Mouse (Mus musculus): ENCODE measurements around the gene Gm16451.
"Not testable (repeated sequence)": the region's sequence is repeated elsewhere in the genome, so short reads cannot be mapped to it uniquely, and the experiment has no call there.

The Gm16451 gene

DNA sequence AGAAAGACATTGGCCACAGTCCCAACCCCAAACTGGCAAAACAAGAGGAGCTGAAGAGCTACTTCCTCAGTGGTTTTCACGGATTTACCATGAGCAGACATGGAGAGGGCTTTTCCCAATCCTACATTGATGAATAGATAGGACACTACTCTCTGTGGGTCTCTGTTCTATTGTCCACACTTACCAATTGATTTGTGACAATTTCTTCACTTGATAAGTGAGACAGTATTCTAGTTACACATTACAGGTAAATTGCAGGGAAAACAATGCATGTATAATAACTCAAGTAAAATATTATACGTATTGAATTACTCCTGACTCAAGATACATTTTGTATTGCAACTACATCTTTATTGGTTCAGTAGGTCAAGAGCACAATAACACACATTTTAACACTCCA lies at the start of gene Gm16451:
Gene Gm16451, minus strand, starts transcription at position 101 of the 400 bp plus-strand sequence.
- not testable (repeated sequence) for DNase-seq

DNA sequence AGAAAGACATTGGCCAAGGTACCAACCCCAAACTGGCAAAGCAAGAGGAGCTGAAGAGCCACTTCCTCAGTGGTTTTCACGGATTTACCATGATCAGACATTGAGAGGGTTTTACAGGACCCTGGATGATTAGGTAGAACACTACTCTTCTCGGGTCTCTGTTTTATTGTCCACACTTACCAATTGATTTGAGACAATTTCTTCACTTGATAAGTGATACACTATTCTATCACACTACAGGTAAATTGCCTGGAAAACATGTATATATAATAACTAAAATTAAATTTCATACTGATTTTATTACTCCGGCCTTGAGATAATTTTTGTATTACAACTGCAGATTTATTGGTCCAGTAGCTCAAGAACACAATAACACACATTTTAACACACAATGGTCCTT lies 45.9 kb upstream of the Gm16451 start, which contains the start of gene Vmn1r142:
Gene Vmn1r142, minus strand, starts transcription at position 101 of the 400 bp plus-strand sequence.
- DNase-seq = not testable (repeated sequence)

DNA sequence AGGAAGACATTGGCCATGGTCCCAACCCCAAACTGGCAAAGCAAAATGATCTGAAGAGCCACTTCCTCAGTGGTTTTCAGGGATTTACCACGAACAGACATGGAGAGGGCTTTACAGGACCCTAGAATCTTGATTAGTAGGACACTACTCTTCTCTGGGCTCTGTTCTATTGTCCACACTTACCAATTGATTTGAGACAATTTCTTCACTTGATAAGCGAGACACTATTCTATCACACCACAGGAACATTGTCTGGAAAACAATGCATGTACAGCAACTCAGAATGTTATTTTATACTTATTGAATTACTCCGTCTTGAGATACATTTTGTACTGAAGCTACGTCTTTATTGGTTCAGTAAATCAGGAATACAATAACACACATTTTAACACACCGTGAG lies 16.6 kb upstream of the Gm16451 start, which contains the start of gene Gm10666:
Gene Gm10666, minus strand, starts transcription at position 101 of the 400 bp plus-strand sequence.
- not testable (repeated sequence) for DNase-seq

DNA sequence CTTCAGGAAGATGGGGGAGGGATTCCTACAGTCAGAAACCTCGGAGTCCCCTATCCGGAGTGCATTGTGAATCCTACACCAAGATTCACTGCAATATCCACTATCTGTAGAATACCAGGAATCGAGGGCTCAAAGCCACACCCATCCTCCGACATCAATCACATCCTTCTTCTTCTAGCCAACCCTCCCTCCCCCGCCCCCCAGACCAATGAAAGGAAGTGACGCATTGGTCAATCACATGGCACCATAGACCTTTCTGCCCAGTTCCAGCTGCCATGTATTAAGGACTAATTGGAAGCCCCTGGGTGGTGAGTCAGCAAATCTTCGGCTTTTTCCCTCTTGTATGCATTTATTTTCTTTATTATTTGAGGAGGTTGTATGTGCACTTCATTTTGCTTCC lies 49.3 kb downstream of the Gm16451 start, which contains the start of gene Vmn1r139:
Gene Vmn1r139, plus strand, starts transcription at position 301 of the 400 bp plus-strand sequence.
- not testable (repeated sequence) for DNase-seq

Data from embryo, embryonic 11 days (tissue).